Mouse (Mus musculus) CD4-positive helper T cell, adult 2 months (primary cell): ENCODE results near the gene Pitx2.

Source experiments
- DNase-seq: peaks from one replicate; pipeline ENCODE4 v3.0.0-alpha.2; 2012; ENCODE audit warnings: low read depth, missing footprints, low spot score

Gene Pitx2

GRCm38 (mm10) chr3:129202871-129203740 is 3.4 kb downstream of the Pitx2 start:
- no peak for DNase-seq

- DNase-seq = no peak
Measured at GRCm38 (mm10) chr3:129203761-129204440, 4.2 kb downstream of the Pitx2 start.

GRCm38 (mm10) chr3:129204441-129205313 is 5.0 kb downstream of the Pitx2 start:
- no peak for DNase-seq

DNA sequence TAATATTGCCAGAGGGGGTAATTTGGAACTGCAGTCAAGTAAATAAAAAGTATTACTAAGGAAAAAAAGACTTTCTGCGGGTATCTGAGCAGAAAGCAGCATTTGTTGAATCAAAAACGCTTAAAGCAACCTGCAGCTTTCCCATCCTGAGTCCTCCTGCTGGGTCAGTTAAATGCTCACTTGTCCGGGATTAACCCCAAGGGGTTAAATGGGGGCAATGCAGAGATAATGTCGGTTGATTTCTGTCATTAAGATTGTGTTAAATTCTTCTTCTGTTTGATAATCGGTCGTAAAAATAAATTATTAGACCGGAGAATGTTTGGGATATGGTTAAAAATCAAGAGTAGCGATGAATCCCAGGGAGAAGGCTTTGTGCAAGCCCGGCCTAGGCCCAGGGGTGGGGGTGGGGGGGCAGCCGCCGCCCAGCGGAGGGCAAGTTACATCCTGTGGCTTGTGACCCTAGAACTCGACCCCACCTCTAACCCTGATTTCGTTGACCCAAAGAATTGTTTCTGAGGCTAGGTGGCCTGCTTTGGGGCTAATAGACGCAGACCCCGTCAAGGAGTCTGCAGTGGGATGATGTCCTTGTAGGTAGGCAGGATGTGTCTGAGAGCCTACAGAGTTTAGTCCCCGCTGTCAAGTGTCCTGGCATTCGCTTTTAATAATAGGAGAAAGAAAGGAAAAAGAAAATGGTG is 6.0 kb downstream of the Pitx2 start:
- DNase-seq = no peak

GRCm38 (mm10) chr3:129206776-129207175 is 7.1 kb downstream of the Pitx2 start:
- DNase-seq = no peak

- DNase-seq = no peak
Measured at GRCm38 (mm10) chr3:129207231-129208030, 7.8 kb downstream of the Pitx2 start.

GRCm38 (mm10) chr3:129208031-129208380 is 8.3 kb downstream of the Pitx2 start:
- DNase-seq = no peak

DNA sequence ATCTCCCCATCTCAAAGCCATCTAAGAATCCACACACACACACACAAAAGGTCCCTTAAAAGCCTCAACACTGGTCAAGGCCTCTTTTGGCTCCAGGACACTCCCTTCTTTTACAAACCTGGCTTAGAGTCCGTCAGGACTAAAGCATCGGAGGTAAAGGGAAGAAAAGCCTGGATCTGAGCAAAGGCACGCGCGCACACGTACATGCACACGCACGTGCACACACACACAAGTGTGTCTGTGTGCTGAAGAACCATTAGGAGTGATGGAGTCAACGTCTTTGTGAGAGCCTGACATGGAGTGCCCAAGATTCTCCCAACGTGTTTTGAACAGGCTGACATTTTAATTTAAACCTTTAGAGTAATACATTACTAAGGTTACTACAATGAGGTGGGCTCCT is 8.7 kb downstream of the Pitx2 start:
- DNase-seq = no peak

- DNase-seq = no peak
Measured at GRCm38 (mm10) chr3:129209266-129209665, 9.6 kb downstream of the Pitx2 start.

- DNase-seq = no peak
Measured at GRCm38 (mm10) chr3:129209771-129210170, 10.1 kb downstream of the Pitx2 start.

DNA sequence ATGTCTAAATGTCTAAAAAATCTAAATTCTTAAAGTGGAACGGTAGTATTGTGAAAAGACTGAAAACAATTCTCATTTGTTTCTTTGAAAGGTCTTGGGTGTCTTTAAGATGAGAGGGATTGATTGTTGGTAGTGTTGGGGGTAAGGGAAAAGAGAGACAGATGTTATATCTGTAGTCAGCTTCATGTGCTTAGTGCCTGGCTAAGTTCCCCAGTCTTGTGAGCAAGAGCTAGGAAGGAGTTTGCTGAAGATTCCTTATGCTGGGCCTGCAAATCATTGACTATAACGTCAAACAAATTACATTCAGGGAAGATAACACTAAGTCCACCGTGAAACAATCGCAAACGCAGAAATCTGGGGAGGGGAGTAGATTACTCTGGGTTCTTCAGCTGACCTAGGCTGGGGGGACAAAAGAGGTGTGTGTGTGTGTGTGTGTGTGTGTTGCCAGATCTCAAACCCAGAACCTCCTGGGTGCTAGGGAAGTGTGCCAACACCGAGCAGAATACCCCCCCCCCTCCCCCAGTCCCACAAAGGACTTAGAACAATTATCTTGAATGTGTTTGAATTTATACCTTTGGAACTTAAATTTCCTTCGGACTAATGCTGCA is 12.5 kb downstream of the Pitx2 start:
- DNase-seq = no peak

- DNase-seq = no peak
Measured at GRCm38 (mm10) chr3:129212807-129213206, 13.1 kb downstream of the Pitx2 start.

DNA sequence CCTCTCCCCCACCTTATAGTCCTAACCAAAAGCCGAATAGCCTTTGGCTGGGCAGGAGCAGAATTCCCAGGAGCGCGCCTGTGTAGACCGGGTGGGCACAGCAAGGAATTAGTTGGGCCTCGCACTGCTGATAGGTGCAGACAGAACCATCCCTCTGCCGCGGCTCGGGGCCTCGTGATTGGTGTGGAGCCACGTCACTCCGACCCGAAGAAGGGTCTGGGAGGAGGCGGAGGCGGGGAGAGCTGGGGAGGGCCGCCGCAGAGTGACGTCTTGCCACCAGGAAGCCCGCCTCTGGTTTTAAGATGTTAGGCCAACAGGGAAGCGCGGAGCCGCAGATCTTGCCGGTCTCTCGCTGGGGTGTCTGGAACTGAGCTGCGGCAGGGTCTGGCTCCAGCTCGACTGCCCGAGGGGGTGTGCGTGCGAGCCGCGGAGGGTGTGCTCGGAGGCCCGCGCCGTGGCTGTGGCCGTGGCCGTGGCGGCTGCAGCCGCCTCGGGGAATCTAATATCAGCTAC is 14.0 kb downstream of the Pitx2 start:
- peak; percentile 67 for DNase-seq

DNA sequence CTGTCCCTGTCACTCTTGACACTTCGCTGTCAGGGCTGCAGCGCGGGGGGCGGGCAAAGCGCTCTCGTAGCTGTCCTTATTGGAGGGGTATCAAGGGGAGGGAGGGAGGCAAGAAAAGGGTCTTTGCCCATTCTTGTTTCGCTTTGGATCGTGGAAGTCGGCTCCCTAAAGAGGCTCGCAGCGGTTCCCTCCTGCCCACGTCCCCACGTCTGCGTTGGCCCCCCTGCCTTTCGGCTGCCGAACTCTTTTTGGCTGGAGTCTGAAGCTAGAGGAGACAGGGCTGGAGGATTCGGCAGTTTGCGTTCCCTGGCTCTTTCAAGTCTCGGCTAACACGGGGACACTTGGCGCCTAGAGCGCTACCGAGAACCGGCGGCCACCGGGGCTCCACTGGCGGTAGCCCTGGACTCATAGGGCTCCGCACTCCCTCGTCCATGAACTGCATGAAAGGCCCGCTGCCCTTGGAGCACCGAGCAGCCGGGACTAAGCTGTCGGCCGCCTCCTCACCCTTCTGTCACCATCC is 14.5 kb downstream of the Pitx2 start:
- no peak for DNase-seq

- no peak for DNase-seq
Measured at GRCm38 (mm10) chr3:129214666-129215161, 15.0 kb downstream of the Pitx2 start.

GRCm38 (mm10) chr3:129215241-129215750 is 15.6 kb downstream of the Pitx2 start:
- DNase-seq = no peak

- DNase-seq = no peak
Measured at GRCm38 (mm10) chr3:129215751-129216331, 16.2 kb downstream of the Pitx2 start.

DNA sequence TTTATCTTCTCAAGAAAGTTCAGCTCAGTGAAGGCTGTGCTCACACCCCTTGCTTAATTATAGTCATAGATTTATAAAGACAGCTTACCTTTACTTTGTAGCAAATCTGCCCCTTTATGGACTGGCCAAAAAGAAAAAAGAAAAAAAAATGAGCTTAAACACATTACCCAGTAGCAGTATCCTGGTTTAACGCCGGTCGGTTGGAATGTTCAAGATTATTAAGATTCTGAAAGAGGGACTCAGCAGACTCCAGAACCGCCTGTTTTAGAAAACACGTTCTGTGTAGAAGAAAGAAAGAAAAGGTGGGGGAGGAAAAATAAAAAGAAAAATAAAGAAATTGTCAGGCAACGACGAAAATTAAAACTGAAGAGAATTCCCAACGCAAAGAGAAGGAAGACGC is 16.8 kb downstream of the Pitx2 start:
- no peak for DNase-seq
